Mouse (Mus musculus) kidney, adult 2 months (tissue): ENCODE results near the gene Nepro. TPM values are rescaled to one million over a fixed set of nuclear protein-coding genes. Genes with fewer than 3 reads are reported as not detected.

Source experiments
- DNase-seq: peaks from one replicate; pipeline ENCODE4 v3.0.0; 2021
- H3K27ac ChIP-seq: fragments of 200-500 bp; 2 replicates; pipeline ENCODE4 v1.5.1; 2012; ENCODE audit warnings: low read depth, low read length, control low read depth, inconsistent platforms; ENCODE audit not compliant: insufficient read depth
- H3K27me3 ChIP-seq: fragments of 200-500 bp; replicated peaks from 2 replicates; pipeline ENCODE4 v1.6.1; 2012; ENCODE audit warnings: mild to moderate bottlenecking, moderate library complexity, low read length, inconsistent platforms; ENCODE audit not compliant: control insufficient read depth, insufficient read depth
- H3K36me3 ChIP-seq: fragments of 200-500 bp; 2 replicates; pipeline ENCODE4 v1.6.1; 2012; ENCODE audit warnings: mild to moderate bottlenecking, moderate library complexity, low read length, inconsistent platforms; ENCODE audit not compliant: control insufficient read depth, insufficient read depth
- H3K4me1 ChIP-seq: fragments of 200-500 bp; 2 replicates; pipeline ENCODE4 v1.6.1; 2011; ENCODE audit warnings: low read length; ENCODE audit not compliant: control insufficient read depth, insufficient read depth
- H3K4me3 ChIP-seq: fragments of 200-500 bp; 2 replicates; pipeline ENCODE4 v1.5.1; 2011; ENCODE audit warnings: mild to moderate bottlenecking, low read depth, low read length, control low read depth; ENCODE audit not compliant: insufficient read depth
- CTCF ChIP-seq: fragments of 200-500 bp; conservative IDR thresholded peaks from 2 replicates; pipeline ENCODE4 v1.5.1; 2011; ENCODE audit warnings: low read depth, mild to moderate bottlenecking, control low read depth, low read length, moderate library complexity, mixed read lengths; ENCODE audit not compliant: insufficient read depth, insufficient read length
- POLR2A ChIP-seq: fragments of 200-500 bp; IDR thresholded peaks from one replicate; pipeline ENCODE4 v1.6.1; 2011; ENCODE audit warnings: low read depth, low read length, control low read depth
- WGBS: fragments of 180-500 bp; shearing (Covaris S2); methylation state at CpG from one replicate; pipeline ENCODE4 v1.1.7; 2018; 5-methylcytosine and 5-hydroxymethylcytosine counted together
- polyA plus RNA-seq: library from polyadenylated mRNA; depleted of rRNA; stranded (reverse); fragments of >200 nt; gene quantifications from 2 replicates; pipeline ENCODE4 v1.2.3, GENCODE M21; 2012

Nepro gene
- polyA plus RNA-seq, 1 experiment = 2.8 TPM

- Histone ChIP-seq H3K27me3 (no peaks in the 10 kb centered on the region), H3K4me1 (peaks cover 6% of the 10 kb centered on the region), H3K4me3 (peak overlapping the region; percentile 31), H3K27ac (no peak overlapping the region), H3K36me3 (peaks cover 2% of the 10 kb centered on the region)
- TF ChIP-seq CTCF (peak; percentile 90), POLR2A (no peak)
- peak; percentile 89 for DNase-seq
- 26% methylated on average over 14 of the region's 14 CpGs for WGBS
These were observed 1.5 kb downstream of the Nepro start for GRCm38 (mm10) chr16:44725286-44726223.

DNA sequence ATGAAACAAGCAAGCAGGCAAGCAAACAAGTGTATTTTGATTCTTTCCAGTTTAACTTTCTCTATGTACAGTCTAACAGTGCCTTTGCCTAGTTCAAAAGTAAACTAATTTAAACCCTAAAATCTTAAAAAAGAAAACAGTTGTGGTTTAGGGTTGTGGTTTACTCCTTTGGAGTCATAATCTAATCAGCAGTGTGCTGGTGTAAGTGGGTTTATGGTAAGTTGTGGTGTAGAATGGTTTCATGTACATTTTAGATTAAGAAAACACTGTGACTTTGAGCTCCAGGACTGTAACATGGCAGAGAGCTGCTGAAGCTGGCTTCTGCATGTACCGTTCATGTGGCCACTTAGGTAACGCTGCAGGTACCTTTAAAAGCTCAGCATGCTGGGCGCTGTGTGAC is 3.4 kb downstream of the Nepro start:
- Histone ChIP-seq H3K36me3 (peaks cover 3% of the 10 kb centered on the region), H3K27me3 (no peaks in the 10 kb centered on the region), H3K27ac (no peak overlapping the region), H3K4me3 (no peak overlapping the region), H3K4me1 (peaks cover 6% of the 10 kb centered on the region)
- TF ChIP-seq CTCF = no peak
- no peak for TF ChIP-seq POLR2A
- DNase-seq = no peak
- WGBS = 96% methylated on average over 3 of the region's 3 CpGs

- Histone ChIP-seq H3K27me3 (no peaks in the 10 kb centered on the region), H3K4me1 (no peaks in the 10 kb centered on the region), H3K27ac (no peak overlapping the region), H3K4me3 (no peak overlapping the region), H3K36me3 (peaks cover 13% of the 10 kb centered on the region)
- no peak for TF ChIP-seq POLR2A
- TF ChIP-seq CTCF = no peak
- WGBS = 69% methylated on average over 3 of the region's 3 CpGs
- no peak for DNase-seq
These were observed 10.0 kb downstream of the Nepro start for GRCm38 (mm10) chr16:44734059-44734458.

DNA sequence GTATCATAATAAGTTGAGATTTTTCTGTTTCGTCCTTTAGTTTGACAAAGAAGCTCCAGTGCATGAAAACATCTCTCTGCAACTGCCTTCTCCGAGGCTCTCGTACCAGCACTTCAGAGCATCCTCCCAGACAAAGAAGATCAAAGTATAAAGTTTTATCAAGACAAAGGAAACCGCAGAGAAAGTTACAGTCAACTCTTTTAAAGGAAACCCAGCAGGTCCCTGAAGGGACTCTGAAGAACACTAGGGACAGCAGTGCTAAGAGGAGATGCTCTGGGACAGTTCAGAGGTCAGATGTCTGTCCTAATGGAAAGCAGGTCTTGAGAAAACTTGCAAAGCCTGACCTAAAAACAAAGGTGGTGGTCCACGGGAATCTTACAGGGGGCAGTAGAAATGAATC is 11.6 kb downstream of the Nepro start:
- DNase-seq = no peak
- H3K27me3 ChIP-seq = no peaks in the 10 kb centered on the region
- no peaks in the 10 kb centered on the region for H3K4me1 ChIP-seq
- TF ChIP-seq CTCF (no peak), POLR2A (no peak)
- no peak overlapping the region for H3K27ac ChIP-seq
- no peak overlapping the region for H3K4me3 ChIP-seq
- H3K36me3 ChIP-seq = peaks cover 11% of the 10 kb centered on the region
- WGBS = 89% methylated on average over 5 of the region's 5 CpGs

DNA sequence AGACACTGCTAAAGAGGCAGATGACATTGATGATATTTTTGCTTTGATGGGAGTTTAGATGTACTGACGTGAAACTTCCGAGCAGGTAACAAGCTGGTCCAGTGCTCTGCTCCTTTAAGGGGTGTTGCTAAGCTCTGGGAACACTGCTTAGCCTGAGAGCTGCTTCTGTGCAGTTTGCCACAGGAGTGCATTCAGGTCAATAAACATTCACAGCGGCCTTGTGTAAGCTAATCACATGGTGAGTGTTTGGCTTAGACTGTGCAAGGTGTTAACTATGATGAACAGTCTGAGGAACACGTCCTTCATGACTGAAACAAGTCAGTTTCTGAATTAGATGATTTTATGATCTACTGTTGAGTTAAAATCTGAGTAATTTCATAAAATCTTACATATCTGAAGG is 12.0 kb downstream of the Nepro start:
- Histone ChIP-seq H3K4me1 (no peaks in the 10 kb centered on the region), H3K27me3 (no peaks in the 10 kb centered on the region), H3K27ac (no peak overlapping the region), H3K36me3 (peaks cover 11% of the 10 kb centered on the region), H3K4me3 (no peak overlapping the region)
- no peak for DNase-seq
- TF ChIP-seq POLR2A (no peak), CTCF (no peak)
- 68% methylated on average over 4 of the region's 4 CpGs for WGBS

DNA sequence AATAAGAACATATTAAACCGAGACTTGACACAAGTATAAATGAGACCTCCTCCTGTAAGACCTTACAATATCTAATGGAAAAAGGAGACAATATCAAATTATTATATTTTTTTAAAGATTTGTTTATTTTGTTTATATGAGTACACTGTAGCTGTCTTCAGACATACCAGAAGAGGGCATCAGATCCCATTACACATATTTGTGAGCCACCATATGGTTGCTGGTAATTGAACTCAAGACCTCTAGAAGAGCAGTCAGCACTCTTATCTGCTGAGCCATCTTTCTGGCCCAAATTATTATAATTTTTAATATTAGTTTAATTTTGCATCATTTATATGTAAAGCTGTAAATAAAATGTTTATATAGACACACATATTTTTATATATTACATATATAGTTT is 18.7 kb downstream of the Nepro start:
- TF ChIP-seq POLR2A (no peak), CTCF (no peak)
- no peak for DNase-seq
- H3K36me3 ChIP-seq = peaks cover 4% of the 10 kb centered on the region
- WGBS = 100% methylated on average over 1 of the region's 1 CpGs
- no peak overlapping the region for H3K27ac ChIP-seq
- H3K4me1 ChIP-seq = peaks cover 3% of the 10 kb centered on the region; the same call in 1 of the 2 replicates
- no peaks in the 10 kb centered on the region for H3K27me3 ChIP-seq
- H3K4me3 ChIP-seq = no peak overlapping the region

DNA sequence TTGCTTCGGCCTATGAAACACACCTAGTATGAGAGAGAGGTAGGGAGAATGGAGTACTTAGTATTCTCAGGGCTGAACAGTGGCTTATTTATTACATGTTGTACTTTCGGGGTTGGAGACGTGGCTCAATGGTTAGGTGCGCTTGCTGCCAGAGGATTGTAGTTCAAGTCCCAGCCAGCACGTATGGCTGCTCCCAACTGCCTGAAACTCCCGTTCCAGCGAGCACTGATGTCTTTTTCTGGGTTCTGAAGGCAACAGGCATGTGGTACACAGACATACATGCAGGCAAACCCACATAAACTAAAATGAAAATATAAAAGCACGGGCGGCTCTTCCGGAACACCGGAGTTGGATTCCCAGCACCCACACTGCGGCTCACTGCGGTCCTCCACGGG is 21.4 kb downstream of the Nepro start:
- Histone ChIP-seq H3K27ac (peak overlapping the region; percentile 96), H3K27me3 (no peaks in the 10 kb centered on the region), H3K36me3 (no peaks in the 10 kb centered on the region), H3K4me1 (peaks cover 3% of the 10 kb centered on the region; the same call in 1 of the 2 replicates), H3K4me3 (peak overlapping the region; percentile 97)
- WGBS = 5% methylated on average over 14 of the region's 14 CpGs
- no peak for DNase-seq
- TF ChIP-seq POLR2A = no peak
- no peak for TF ChIP-seq CTCF
